Mouse (Mus musculus): Measurements from ENCODE around the gene Ncaph.
A peak's percentile ranks its signal among the peaks of the same experiment; 100 is the strongest.
"Not testable (repeated sequence)": the region's sequence is repeated elsewhere in the genome, so short reads cannot be mapped to it uniquely, and the experiment has no call there.

Ncaph gene

DNA sequence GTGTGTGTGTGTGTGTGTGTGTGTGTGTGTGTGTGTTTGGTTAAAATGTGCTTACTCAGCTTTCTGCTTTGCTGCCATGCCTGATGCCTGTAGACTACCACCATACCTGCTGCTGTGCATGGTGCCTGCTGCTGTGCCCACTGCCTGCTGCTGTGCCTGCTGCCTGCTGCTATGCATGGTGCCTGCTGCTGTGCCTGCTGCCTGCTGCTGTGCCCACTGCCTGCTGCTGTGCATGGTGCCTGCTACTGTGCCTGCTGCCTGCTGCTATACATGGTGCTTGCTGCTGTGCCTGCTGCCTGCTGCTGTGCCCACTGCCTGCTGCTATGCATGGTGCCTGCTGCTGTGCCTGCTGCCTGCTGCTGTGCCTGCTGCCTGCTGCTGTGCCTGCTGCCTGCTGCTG lies 43.6 kb downstream of the Ncaph start:
- not testable (repeated sequence) for DNase-seq (ENCODE audit: extremely low read depth, low read depth, low spot score)

GRCm38 (mm10) chr2:127086235-127086634 lies 47.5 kb downstream of the Ncaph start:
- no peak for DNase-seq (ENCODE audit: extremely low read depth, low read depth, low spot score)

DNA sequence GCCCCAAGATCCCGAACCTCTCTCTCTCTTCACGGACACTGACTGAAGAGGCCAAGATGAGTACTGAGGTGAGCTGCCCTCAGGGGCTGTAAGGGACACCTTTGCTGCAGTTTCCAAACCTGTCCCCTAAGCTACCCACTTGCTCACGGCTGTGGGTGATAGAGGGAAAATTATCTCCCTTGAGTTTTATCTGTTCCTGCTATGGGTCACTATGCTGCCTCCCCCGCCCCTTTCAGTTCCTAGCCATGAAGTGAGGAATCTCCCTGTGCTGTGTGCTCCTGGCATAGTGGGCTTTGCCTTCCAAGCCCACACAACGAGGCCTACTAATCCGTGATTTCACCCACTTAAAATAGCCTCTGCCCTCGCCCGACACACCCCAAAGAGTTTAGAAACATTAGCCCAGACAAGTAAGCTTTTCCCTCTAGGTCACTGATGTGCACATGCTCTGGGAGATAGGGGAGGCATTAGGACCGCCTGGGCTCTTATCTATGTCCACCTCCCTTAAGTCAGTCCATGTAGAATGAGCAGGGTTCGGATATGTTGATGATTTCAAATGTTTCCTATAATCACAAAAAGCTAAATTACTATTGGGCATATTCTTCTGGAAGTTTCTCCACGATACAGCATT lies 53.0 kb downstream of the Ncaph start:
- DNase-seq (ENCODE audit: extremely low read depth, low read depth, low spot score), result no peak

DNA sequence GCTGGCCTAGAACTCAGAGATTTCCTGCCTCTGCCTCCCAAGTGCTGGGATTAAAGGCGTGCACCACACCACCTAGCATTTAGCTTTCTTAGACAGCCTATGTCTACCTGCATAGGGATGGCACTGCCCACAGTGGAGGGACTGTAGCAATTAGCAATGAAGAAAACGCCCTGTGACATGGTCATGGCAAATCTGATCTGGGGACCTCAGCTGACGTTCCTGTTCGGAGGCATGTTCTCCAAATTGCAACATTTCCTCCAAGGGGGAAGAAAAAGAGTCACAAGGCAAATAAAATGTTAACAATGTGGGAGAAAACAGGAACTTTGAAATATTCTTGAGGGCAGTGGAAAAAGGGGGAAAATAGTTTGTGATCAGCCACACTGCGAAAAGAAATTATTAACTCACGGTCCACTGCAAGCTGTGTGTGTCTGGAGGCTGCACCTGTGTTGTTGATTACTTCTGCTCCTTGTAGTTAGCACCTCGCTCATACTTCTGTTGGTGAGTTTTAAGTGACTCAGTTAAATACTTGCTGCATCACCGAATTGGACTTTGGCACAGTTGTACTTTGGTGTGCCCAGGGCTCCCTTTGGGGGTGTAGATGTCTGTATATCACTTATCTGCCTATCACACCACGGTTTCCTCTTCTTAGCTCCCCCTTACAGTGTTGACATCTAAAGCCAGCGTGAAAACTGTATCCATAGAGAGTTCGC lies 53.7 kb downstream of the Ncaph start:
- DNase-seq (ENCODE audit: extremely low read depth, low read depth, low spot score), result no peak

DNA sequence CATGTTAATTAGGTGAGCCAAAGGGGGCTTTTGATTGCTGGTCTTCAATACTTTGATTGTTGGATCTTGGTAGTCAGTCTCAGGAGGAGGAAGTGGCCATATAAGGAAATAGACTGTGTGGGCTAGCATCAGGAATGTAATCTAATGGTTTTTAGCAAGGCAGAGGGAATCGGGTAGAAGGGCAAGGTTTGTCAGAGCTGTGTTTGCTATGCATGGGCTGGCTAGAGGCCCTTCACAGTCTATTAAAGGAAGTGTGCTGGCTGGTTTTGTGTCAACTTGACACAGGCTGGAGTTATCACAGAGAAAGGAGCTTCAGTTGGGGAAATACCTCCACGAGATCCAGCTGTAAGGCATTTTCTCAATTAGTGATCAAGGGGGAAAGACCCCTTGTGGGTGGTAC lies 54.7 kb downstream of the Ncaph start:
- DNase-seq (ENCODE audit: extremely low read depth, low read depth, low spot score), result not testable (repeated sequence)

DNA sequence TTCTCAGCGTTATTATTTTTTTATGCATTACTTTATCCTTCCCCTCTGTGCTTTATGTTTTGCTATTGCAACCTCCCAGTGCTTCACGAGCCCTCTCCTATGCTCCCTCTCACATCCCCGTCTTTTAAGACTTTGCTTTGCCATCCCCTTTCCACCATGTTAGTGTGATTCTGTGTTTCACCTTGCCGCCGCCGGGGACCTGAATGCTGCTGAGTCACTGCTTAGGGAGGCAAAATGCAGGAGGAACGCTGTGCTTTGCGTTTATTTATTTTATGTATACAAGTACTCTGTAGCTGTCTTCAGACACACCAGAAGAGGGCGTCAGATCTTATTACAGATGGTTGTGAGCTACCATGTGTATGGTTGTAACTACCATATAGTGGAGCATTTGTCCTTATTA lies 56.1 kb downstream of the Ncaph start:
- no peak for DNase-seq (ENCODE audit: extremely low read depth, low read depth, low spot score)

DNA sequence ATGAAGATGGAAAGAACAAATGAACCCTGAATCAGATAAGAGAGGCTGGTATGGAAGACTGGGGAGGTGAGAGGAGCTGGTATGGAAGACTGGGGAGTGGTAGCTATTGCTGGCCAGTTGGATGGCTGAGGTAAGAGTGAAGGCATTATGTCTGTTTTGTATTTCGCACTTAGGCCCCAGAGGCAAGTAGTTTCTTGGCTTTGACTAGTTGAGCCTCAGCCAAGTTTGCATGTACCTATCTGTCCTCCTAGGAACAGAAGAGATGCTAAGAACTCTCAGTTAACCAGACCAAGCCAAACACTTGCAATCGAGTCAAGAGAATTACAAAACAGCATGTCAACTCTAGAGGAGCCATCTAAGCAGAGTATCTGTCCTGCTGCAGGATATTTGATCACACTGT lies 59.6 kb downstream of the Ncaph start:
- DNase-seq (ENCODE audit: extremely low read depth, low read depth, low spot score), result peak; percentile 87

- DNase-seq (ENCODE audit: extremely low read depth, low read depth, low spot score), result no peak
Observed at GRCm38 (mm10) chr2:127070879-127071278, 62.9 kb downstream of the Ncaph start.

- peak; percentile 31 for DNase-seq (ENCODE audit: extremely low read depth, low read depth, low spot score)
Observed at GRCm38 (mm10) chr2:127070435-127070841, 63.3 kb downstream of the Ncaph start, which contains the start of gene Blvra. Blvra (plus strand) TSS chr2:127070665.

- no peak for DNase-seq (ENCODE audit: extremely low read depth, low read depth, low spot score)
Observed at GRCm38 (mm10) chr2:127069781-127070434, 63.8 kb downstream of the Ncaph start.

GRCm38 (mm10) chr2:127068806-127069205 lies 64.9 kb downstream of the Ncaph start:
- DNase-seq (ENCODE audit: extremely low read depth, low read depth, low spot score), result no peak

DNA sequence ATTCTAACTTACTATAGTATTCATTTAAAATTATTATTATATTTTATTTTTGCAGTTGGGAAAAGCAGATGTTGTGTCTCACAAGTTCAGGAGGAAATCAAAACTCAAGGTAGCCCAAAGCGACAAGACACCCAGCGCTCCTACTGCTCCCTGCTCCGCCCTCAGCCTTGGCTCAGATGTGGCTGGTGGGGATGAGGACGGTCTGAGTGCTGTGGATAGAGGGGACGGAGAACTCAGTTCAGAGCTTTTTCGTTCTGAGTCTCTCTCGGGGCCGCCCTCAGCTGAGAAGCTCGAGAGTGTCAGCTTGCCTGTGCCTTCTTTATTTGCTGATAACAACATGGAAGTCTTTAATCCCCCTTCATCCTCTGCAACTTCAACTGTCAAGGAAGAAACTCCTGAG lies 72.3 kb downstream of the Ncaph start:
- DNase-seq (ENCODE audit: extremely low read depth, low read depth, low spot score), result no peak

Data from fat pad, adult 2 months (tissue).